Mouse (Mus musculus): Measurements from ENCODE around the gene Lgals1.
A peak's percentile ranks its signal among the peaks of the same experiment; 100 is the strongest.

Gene Lgals1

GRCm38 (mm10) chr15:78912040-78912439 is 14.5 kb upstream of the Lgals1 start:
- no peak for DNase-seq

DNA sequence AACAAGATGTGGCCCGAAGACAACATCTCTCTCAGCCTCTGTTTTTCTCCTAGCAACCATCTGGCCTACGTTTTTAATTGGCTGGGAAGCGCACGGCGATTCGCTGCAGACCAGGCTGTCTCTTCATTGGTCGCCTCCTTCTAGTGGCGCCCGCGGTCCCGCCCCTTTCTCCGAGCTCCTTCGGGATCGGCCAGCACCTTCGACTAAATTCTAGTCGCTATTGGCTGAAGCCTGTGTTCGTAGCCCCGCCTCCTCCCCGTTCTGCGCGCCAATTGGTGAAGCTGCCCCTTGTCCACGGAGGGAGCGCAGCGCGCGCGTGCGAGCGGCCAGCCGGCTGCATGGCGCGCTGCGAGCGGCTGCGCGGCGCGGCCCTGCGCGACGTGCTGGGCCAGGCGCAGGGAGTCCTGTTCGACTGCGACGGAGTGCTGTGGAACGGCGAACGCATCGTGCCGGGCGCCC is 12.9 kb upstream of the Lgals1 start, which contains the start of gene Pdxp:
Gene Pdxp (plus strand): TSS at position 288 of the 459 bp plus-strand sequence.
- peak; percentile 97 for DNase-seq

GRCm38 (mm10) chr15:78914091-78914822 is 12.3 kb upstream of the Lgals1 start:
- DNase-seq: no peak

GRCm38 (mm10) chr15:78914823-78915659 is 11.5 kb upstream of the Lgals1 start:
- DNase-seq: no peak

GRCm38 (mm10) chr15:78915660-78916017 is 10.9 kb upstream of the Lgals1 start:
- DNase-seq: peak; percentile 74

GRCm38 (mm10) chr15:78916052-78916826 is 10.3 kb upstream of the Lgals1 start:
- no peak for DNase-seq

DNA sequence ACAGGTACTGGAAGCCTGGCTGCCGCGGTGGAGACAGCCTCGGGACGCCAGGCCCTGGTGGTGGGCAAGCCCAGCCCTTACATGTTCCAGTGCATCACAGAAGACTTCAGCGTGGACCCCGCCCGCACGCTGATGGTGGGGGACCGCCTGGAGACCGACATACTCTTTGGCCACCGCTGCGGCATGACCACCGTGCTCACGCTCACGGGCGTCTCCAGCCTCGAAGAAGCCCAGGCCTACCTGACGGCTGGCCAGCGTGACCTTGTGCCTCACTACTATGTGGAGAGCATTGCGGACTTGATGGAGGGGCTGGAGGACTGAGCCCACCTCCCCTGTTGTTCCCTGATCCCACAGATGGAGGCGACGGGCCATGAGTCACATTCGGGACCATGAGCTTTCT is 8.4 kb upstream of the Lgals1 start:
- no peak for DNase-seq

GRCm38 (mm10) chr15:78919914-78920313 is 6.6 kb upstream of the Lgals1 start:
- no peak for DNase-seq

- peak; percentile 93 for DNase-seq
These were observed 3.8 kb upstream of the Lgals1 start for GRCm38 (mm10) chr15:78922700-78923099.

DNA sequence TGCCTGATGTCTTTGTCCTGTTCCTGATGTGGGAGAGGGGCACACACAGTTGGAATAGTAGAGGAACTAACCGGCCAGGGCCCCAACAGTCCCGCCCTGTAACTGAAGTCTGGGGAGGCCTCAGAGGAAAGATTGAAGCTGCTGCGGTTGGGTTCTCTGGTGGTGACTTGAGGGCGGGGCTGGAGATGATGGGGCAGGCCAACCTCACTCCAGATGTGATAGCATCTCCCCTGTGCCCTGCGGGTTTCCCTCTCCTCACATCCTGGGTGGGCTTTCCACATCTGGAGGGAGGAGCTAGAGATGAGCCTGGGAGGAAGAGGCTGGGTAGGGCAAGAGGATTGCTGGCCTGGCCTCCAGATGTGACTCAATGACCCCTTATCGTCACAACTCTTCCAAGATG is 2.9 kb upstream of the Lgals1 start:
- DNase-seq: peak; percentile 91

GRCm38 (mm10) chr15:78925129-78925528 is 1.4 kb upstream of the Lgals1 start:
- DNase-seq: no peak

DNA sequence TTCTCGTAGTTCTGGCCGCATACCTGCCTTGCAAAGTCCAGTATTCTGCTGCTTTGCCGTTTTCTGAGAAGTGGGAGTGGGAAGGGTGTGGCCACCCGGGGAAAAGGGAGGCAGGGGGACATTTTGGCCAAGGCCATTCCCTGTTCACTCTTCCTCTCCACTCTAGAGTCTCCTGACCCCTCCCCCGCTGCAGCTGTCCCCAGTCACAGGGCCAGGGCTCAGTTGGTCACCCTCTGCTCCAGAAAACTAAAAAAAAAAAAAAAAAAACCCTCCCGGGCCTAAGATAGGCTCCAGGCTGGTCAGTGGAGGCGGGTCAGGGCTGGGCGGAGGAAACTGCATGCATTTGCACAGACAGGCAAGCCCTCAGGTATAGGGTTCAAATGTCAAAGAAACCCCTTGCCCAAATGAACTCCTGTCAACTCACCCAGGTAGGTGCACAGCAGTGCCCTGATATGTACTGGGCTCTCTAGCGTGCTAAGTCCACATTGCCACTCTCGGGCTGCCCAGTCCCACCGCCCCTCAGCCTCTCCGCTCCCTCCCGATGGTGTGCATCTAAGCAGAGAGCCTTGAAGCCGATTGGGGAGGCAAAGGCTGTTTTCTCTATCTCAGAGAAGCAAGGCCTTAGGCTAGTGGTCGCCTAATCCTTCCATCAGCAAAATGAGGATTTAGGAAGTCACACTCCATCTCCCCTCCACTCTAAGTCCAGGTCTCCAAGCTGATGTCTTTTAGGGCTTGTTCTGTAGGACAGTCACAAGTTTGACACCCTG is 679 bp downstream of the Lgals1 start:
- DNase-seq: peak; percentile 52

DNA sequence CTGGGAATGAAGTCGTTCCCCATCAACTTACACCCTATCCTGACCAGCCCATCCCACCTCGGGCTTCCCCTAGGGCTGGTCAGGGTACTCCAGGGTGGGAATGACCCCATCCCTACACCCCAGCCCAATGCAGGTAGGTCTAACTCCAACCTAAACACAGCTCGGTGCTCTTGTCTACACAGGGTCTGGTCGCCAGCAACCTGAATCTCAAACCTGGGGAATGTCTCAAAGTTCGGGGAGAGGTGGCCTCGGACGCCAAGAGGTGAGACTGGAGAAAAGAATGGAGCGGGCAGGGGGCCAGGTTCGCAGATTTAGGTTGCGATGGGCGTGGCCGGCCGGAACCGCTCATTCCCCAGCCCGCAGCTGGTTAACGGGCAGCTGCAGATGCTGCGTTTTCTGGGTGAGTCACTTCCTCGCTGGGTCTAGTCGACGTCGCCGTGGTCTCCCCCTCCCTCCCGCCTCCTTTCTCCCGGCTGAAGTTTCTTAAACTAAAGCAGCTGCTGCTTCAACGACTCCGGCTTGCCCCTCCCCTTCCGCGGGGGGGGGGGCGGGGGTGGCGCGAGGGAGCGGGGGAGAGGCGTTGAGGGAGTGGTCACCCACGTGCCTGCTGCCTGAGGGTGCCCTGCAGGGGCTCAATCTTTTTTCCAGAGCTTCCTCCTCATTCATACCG is 1.4 kb downstream of the Lgals1 start:
- DNase-seq: peak; percentile 90

- DNase-seq: no peak
These were observed 2.0 kb downstream of the Lgals1 start for GRCm38 (mm10) chr15:78928539-78928938.

- DNase-seq: no peak
These were observed 3.7 kb downstream of the Lgals1 start for GRCm38 (mm10) chr15:78930192-78930706.

GRCm38 (mm10) chr15:78930801-78931426 is 4.4 kb downstream of the Lgals1 start:
- no peak for DNase-seq

DNA sequence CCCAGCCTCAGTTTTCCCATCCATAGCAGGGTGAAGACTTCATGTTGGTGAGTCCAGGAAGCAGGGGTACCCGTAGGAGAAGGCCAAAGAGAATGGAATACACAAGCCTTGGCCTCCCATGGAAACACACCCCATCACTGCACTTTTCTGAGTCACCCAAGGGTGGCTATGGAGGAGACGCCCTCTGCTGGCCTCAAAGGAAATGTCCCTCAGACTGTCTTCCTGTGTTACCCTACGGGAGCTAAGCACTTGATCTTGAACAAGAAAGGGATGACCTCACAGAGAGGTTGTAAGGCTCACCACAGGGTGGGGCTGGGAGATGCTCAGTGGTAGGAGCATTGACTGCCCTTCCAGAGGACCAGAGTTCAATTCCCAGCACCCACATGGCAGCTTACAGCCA is 5.1 kb downstream of the Lgals1 start:
- peak; percentile 74 for DNase-seq

- DNase-seq: peak; percentile 85
These were observed 8.3 kb downstream of the Lgals1 start, which contains the start of gene Nol12 for GRCm38 (mm10) chr15:78934784-78935320. Gene Nol12 (plus strand): TSS chr15:78934933.

GRCm38 (mm10) chr15:78936403-78936802 is 9.9 kb downstream of the Lgals1 start:
- DNase-seq: peak; percentile 75

DNA sequence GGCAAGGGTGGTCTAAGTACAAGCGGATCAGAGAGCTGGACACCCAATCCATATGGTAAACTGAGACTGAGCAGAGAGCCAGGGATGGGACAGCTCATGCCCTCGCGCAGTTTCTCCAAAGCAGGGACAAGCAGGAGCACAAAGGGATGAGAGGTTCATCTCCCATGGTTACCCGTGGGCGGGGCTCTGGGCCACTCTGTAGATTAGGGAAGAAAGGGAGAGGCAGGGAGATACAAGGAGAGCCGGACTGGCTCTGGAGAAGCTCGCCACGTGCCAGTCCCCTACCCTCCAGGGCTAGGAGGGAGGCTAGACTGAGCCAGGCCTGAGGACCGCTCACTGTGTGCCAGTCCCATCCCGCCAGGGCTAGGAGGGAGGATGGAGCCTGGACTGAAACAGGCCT is 10.8 kb downstream of the Lgals1 start:
- DNase-seq: no peak

DNA sequence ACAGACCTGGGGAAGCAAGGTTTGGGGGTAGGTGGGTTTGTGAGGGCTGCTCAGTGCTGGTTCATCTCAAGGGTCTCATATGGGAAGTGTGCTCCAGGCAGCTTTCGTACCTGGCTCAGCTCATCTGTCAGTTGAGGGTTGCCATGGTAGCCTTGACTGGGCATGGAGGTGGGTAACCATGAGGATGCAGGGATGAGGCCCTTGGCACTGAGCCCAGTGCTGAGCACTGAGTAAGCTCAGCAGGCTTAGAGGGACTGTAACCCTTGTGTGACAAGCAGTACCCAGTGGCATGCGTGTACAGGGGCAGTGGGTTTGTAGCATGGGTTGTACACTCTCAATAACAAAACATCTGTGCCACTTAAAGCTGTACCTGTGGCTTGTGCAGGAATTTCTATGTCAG is 11.4 kb downstream of the Lgals1 start:
- no peak for DNase-seq

Data from liver (tissue).